Mouse (Mus musculus): Measurements from ENCODE around the gene Gm26602. TPM values are rescaled to one million over a fixed set of nuclear protein-coding genes. Genes with fewer than 3 reads are reported as not detected.

Gene Gm26602
- polyA plus RNA-seq, 1 experiment from 2014 or later = not detected

GRCm38 (mm10) chr10:79937775-79938526 lies 27.3 kb downstream of the Gm26602 start:
- Histone ChIP-seq H3K36me3 (peaks cover 37% of the 10 kb centered on the region), H3K4me1 (peaks cover 77% of the 10 kb centered on the region), H3K4me3 (no peak overlapping the region), H3K9me3 (no peaks in the 10 kb centered on the region), H3K4me2 (no peak overlapping the region), H3K27ac (no peak overlapping the region), H3K27me3 (no peaks in the 10 kb centered on the region), H3K9ac (no peak overlapping the region)
- 69% methylated on average over 11 of the region's 11 CpGs for WGBS
- ATAC-seq (ENCODE audit: insufficient number of reproducible peaks, low FRiP score, low TSS enrichment, low read depth) = no peak

GRCm38 (mm10) chr10:79940749-79941148 lies 30.1 kb downstream of the Gm26602 start:
- no peak overlapping the region for H3K4me3 ChIP-seq
- no peaks in the 10 kb centered on the region for H3K27me3 ChIP-seq
- no peaks in the 10 kb centered on the region for H3K9me3 ChIP-seq
- no peak for ATAC-seq (ENCODE audit: insufficient number of reproducible peaks, low FRiP score, low TSS enrichment, low read depth)
- H3K4me2 ChIP-seq = no peak overlapping the region
- H3K9ac ChIP-seq = no peak overlapping the region
- peaks cover 31% of the 10 kb centered on the region for H3K36me3 ChIP-seq
- H3K27ac ChIP-seq = no peak overlapping the region
- 47% methylated on average over 7 of the region's 7 CpGs for WGBS
- H3K4me1 ChIP-seq = peaks cover 76% of the 10 kb centered on the region

- H3K27ac ChIP-seq = 0 out of 2 replicates have a peak overlapping the region, but pooled peaks have one; percentile 8
- no peaks in the 10 kb centered on the region for H3K9me3 ChIP-seq
- no peaks in the 10 kb centered on the region for H3K27me3 ChIP-seq
- peaks cover 26% of the 10 kb centered on the region for H3K36me3 ChIP-seq
- no peak overlapping the region for H3K4me2 ChIP-seq
- H3K4me3 ChIP-seq = no peak overlapping the region
- WGBS = 87% methylated on average over 1 of the region's 1 CpGs
- no peak for ATAC-seq (ENCODE audit: insufficient number of reproducible peaks, low FRiP score, low TSS enrichment, low read depth)
- H3K9ac ChIP-seq = no peak overlapping the region
- peaks cover 74% of the 10 kb centered on the region for H3K4me1 ChIP-seq
Measured at GRCm38 (mm10) chr10:79942988-79943387, 32.3 kb downstream of the Gm26602 start.

- peaks cover 22% of the 10 kb centered on the region for H3K36me3 ChIP-seq
- H3K9me3 ChIP-seq = no peaks in the 10 kb centered on the region
- peaks cover 69% of the 10 kb centered on the region for H3K4me1 ChIP-seq
- no peak overlapping the region for H3K9ac ChIP-seq
- no peak for ATAC-seq (ENCODE audit: insufficient number of reproducible peaks, low FRiP score, low TSS enrichment, low read depth)
- 57% methylated on average over 9 of the region's 9 CpGs for WGBS
- H3K4me2 ChIP-seq = no peak overlapping the region
- no peak overlapping the region for H3K4me3 ChIP-seq
- 0 out of 2 replicates have a peak overlapping the region, but pooled peaks have one; percentile 12 for H3K27ac ChIP-seq
- H3K27me3 ChIP-seq = no peaks in the 10 kb centered on the region
Measured at GRCm38 (mm10) chr10:79943471-79943901, 32.8 kb downstream of the Gm26602 start.

- H3K4me2 ChIP-seq = no peak overlapping the region
- no peaks in the 10 kb centered on the region for H3K27me3 ChIP-seq
Measured at GRCm38 (mm10) chr10:79945507-79946234, 35.0 kb downstream of the Gm26602 start.

GRCm38 (mm10) chr10:79946752-79947322 lies 36.2 kb downstream of the Gm26602 start:
- Histone ChIP-seq H3K9me3 (no peaks in the 10 kb centered on the region), H3K27ac (no peak overlapping the region), H3K4me3 (no peak overlapping the region), H3K4me1 (peaks cover 49% of the 10 kb centered on the region), H3K36me3 (peaks cover 41% of the 10 kb centered on the region), H3K9ac (0 out of 2 replicates have a peak overlapping the region, but pooled peaks have one; percentile 17), H3K27me3 (no peaks in the 10 kb centered on the region), H3K4me2 (no peak overlapping the region)
- ATAC-seq (ENCODE audit: insufficient number of reproducible peaks, low FRiP score, low TSS enrichment, low read depth) = no peak
- 32% methylated on average over 7 of the region's 7 CpGs for WGBS

More at GRCm38 (mm10) chr10:79945507-79946234, 35.0 kb downstream of the Gm26602 start:
- WGBS = 31% methylated on average over 16 of the region's 16 CpGs
- no peak overlapping the region for H3K4me3 ChIP-seq
- no peaks in the 10 kb centered on the region for H3K9me3 ChIP-seq
- peaks cover 55% of the 10 kb centered on the region for H3K4me1 ChIP-seq
- H3K36me3 ChIP-seq = peaks cover 40% of the 10 kb centered on the region
- no peak; the same call in 1 of the 2 replicates for ATAC-seq (ENCODE audit: insufficient number of reproducible peaks, low FRiP score, low TSS enrichment, low read depth)
- peak overlapping the region; percentile 73 for H3K27ac ChIP-seq
- H3K9ac ChIP-seq = 0 out of 2 replicates have a peak overlapping the region, but pooled peaks have one; percentile 8

GRCm38 (mm10) chr10:79947502-79947901 lies 36.8 kb downstream of the Gm26602 start:
- H3K4me1 ChIP-seq = peaks cover 47% of the 10 kb centered on the region
- H3K9me3 ChIP-seq = no peaks in the 10 kb centered on the region
- H3K36me3 ChIP-seq = peaks cover 36% of the 10 kb centered on the region
- no peak overlapping the region for H3K4me2 ChIP-seq
- no peak for ATAC-seq (ENCODE audit: insufficient number of reproducible peaks, low FRiP score, low TSS enrichment, low read depth)
- no peak overlapping the region for H3K27ac ChIP-seq
- 72% methylated on average over 6 of the region's 6 CpGs for WGBS
- H3K9ac ChIP-seq = no peak overlapping the region
- no peaks in the 10 kb centered on the region for H3K27me3 ChIP-seq
- no peak overlapping the region for H3K4me3 ChIP-seq

- H3K27ac ChIP-seq = no peak overlapping the region
- H3K9ac ChIP-seq = no peak overlapping the region
- H3K4me2 ChIP-seq = no peak overlapping the region
- H3K9me3 ChIP-seq = no peaks in the 10 kb centered on the region
- no peak overlapping the region for H3K4me3 ChIP-seq
- 81% methylated on average over 4 of the region's 4 CpGs for WGBS
- H3K4me1 ChIP-seq = peaks cover 27% of the 10 kb centered on the region
- H3K27me3 ChIP-seq = no peaks in the 10 kb centered on the region
- no peak for ATAC-seq (ENCODE audit: insufficient number of reproducible peaks, low FRiP score, low TSS enrichment, low read depth)
- peaks cover 50% of the 10 kb centered on the region for H3K36me3 ChIP-seq
Measured at GRCm38 (mm10) chr10:79949873-79950272, 39.2 kb downstream of the Gm26602 start.

- Histone ChIP-seq H3K4me1 (peaks cover 19% of the 10 kb centered on the region), H3K36me3 (peaks cover 50% of the 10 kb centered on the region), H3K9me3 (no peaks in the 10 kb centered on the region), H3K9ac (no peak overlapping the region), H3K4me3 (no peak overlapping the region), H3K4me2 (no peak overlapping the region), H3K27me3 (no peaks in the 10 kb centered on the region), H3K27ac (no peak overlapping the region)
- WGBS = 82% methylated on average over 18 of the region's 18 CpGs
- ATAC-seq (ENCODE audit: insufficient number of reproducible peaks, low FRiP score, low TSS enrichment, low read depth) = no peak
Measured at GRCm38 (mm10) chr10:79950661-79951060, 40.0 kb downstream of the Gm26602 start.

GRCm38 (mm10) chr10:79953946-79954345 lies 43.3 kb downstream of the Gm26602 start:
- ATAC-seq (ENCODE audit: insufficient number of reproducible peaks, low FRiP score, low TSS enrichment, low read depth) = no peak
- WGBS = 78% methylated on average over 6 of the region's 6 CpGs
- no peaks in the 10 kb centered on the region for H3K27me3 ChIP-seq
- H3K27ac ChIP-seq = no peak overlapping the region
- H3K36me3 ChIP-seq = peaks cover 43% of the 10 kb centered on the region
- H3K4me1 ChIP-seq = peaks cover 9% of the 10 kb centered on the region; the same call in 1 of the 2 replicates
- no peak overlapping the region for H3K4me2 ChIP-seq
- no peaks in the 10 kb centered on the region for H3K9me3 ChIP-seq
- H3K4me3 ChIP-seq = no peak overlapping the region
- no peak overlapping the region for H3K9ac ChIP-seq

GRCm38 (mm10) chr10:79955691-79956090 lies 45.0 kb downstream of the Gm26602 start:
- Histone ChIP-seq H3K27me3 (no peaks in the 10 kb centered on the region), H3K4me3 (no peak overlapping the region), H3K27ac (no peak overlapping the region), H3K9me3 (no peaks in the 10 kb centered on the region), H3K36me3 (peaks cover 26% of the 10 kb centered on the region), H3K9ac (no peak overlapping the region), H3K4me2 (no peak overlapping the region), H3K4me1 (peaks cover 13% of the 10 kb centered on the region)
- WGBS = 57% methylated on average over 9 of the region's 9 CpGs
- ATAC-seq (ENCODE audit: insufficient number of reproducible peaks, low FRiP score, low TSS enrichment, low read depth) = no peak
